Mouse (Mus musculus): Measurements from ENCODE around the gene Tpo.
A peak's percentile ranks its signal among the peaks of the same experiment; 100 is the strongest.

DNA sequence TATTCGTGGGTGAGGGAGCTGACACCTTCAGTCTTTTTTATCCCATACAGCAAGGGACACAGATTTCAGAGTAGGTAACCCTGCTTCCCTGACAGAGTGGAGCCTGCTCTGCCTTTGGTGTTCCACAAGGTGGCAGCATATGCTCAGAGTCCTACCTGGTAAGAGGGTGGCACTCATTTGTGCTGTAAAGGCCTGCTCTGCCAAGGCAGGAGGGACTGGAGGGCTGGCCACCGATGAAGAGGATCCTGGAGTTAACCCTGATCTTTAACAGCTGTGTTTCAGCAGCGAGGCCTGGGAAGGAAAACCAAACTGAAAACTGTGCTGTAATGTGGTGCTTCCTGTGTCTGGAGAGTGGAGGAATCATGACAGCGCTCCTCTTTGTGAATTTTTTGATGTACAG, 92.9 kb downstream of the Tpo start:
- TF ChIP-seq CTCF (IDR thresholded peaks at IDR 0.05; ENCODE audit: borderline replicate concordance, insufficient read depth, low read length) = peak; percentile 85; the same call in 1 of the 2 replicates
- TF ChIP-seq POLR2A (IDR thresholded peaks at IDR 0.05; ENCODE audit: low read depth, low read length) = no peak

Data from embryonic fibroblast, embryonic 13.5 days (primary cell).